Mouse (Mus musculus) activated CD4-positive, CD25-positive, alpha-beta regulatory T cell (primary cell): Measurements from ENCODE around the gene Rab33a. TPM values are rescaled to one million over a fixed set of nuclear protein-coding genes. Genes with fewer than 3 reads are reported as not detected.

Experiments used
- polyA plus RNA-seq, 2 experiments: library from polyadenylated mRNA; unstranded; fragments of 100-300 nt; shearing (Covaris generic); gene quantifications; one replicate each; pipeline ENCODE4 v1.2.1; 2017

Rab33a gene
- under 1 TPM; 0.18 to 0.85 TPM for polyA plus RNA-seq

GRCm38 (mm10) chrX:48518808-48519548, at the start of gene Rab33a:
TSS of gene Rab33a (plus strand) at chrX:48519285.

GRCm38 (mm10) chrX:48513166-48513807, 5.8 kb upstream of the Rab33a start, which contains the start of gene Aifm1:
TSS of gene Aifm1 (minus strand) at chrX:48513563.

Other genes with a start within 250 kb of the Rab33a start
- 1 to 10 TPM; 1.0 to 1.5 TPM for gene Bcorl1, start 177.9 kb upstream of the Rab33a start, polyA plus RNA-seq
- gene Elf4, start 56.2 kb upstream of the Rab33a start, polyA plus RNA-seq: 10 to 100 TPM; 49.9 to 94.2 TPM
- gene Aifm1, start 5.7 kb upstream of the Rab33a start, polyA plus RNA-seq: 10 to 100 TPM; 37.2 to 52.0 TPM
- gene Zfp280c, start 75.2 kb downstream of the Rab33a start, polyA plus RNA-seq: 10 to 100 TPM; 12.6 to 18.1 TPM
- 10 to 100 TPM; 13.6 to 14.8 TPM for gene Slc25a14, start 104.1 kb downstream of the Rab33a start, polyA plus RNA-seq
- gene Gpr119, start 155.2 kb downstream of the Rab33a start, polyA plus RNA-seq: not detected
- gene Rbmx2, start 175.7 kb downstream of the Rab33a start, polyA plus RNA-seq: 10 to 100 TPM; 17.7 to 22.7 TPM